Mouse (Mus musculus) cortical plate, adult 2 months (tissue): ENCODE results near the gene Ky. TPM values are rescaled to one million over a fixed set of nuclear protein-coding genes. Genes with fewer than 3 reads are reported as not detected.

Source experiments
- H3K27ac ChIP-seq: fragments of 200-500 bp; 2 replicates; pipeline ENCODE4 v1.5.1; 2012; ENCODE audit warnings: low read length, control low read depth, inconsistent platforms; ENCODE audit not compliant: insufficient read depth
- H3K4me1 ChIP-seq: fragments of 200-500 bp; 2 replicates; pipeline ENCODE4 v1.6.1; 2011; ENCODE audit warnings: low read length; ENCODE audit not compliant: control insufficient read depth, insufficient read depth
- H3K4me3 ChIP-seq: fragments of 200-500 bp; 2 replicates; pipeline ENCODE4 v1.5.1; 2011; ENCODE audit warnings: mild to moderate bottlenecking, low read length, control low read depth; ENCODE audit not compliant: insufficient read depth
- CTCF ChIP-seq: fragments of 200-500 bp; IDR thresholded peaks from 2 replicates; pipeline ENCODE4 v1.5.1; 2011; ENCODE audit warnings: mild to moderate bottlenecking, control low read depth, low read length; ENCODE audit not compliant: insufficient read depth; ENCODE audit errors: extremely low read depth
- POLR2A ChIP-seq: fragments of 200-500 bp; IDR thresholded peaks from 2 replicates; pipeline ENCODE4 v1.6.1; 2011; ENCODE audit warnings: mild to moderate bottlenecking, low read length, control low read depth; ENCODE audit not compliant: insufficient read depth; ENCODE audit errors: extremely low read depth
- polyA plus RNA-seq: library from polyadenylated mRNA; depleted of rRNA; stranded (reverse); fragments of >200 nt; gene quantifications from 2 replicates; pipeline ENCODE4 v1.2.3, GENCODE M21; 2012

The Ky gene
- polyA plus RNA-seq, 1 experiment, result 2.0 TPM

- Histone ChIP-seq H3K4me1 (peaks cover 12% of the 10 kb centered on the region), H3K4me3 (no peak overlapping the region), H3K27ac (no peak overlapping the region)
- TF ChIP-seq CTCF (no peak), POLR2A (no peak)
Measured at GRCm38 (mm10) chr9:102499746-102500145, 5.8 kb upstream of the Ky start.

- TF ChIP-seq CTCF (no peak), POLR2A (no peak)
- Histone ChIP-seq H3K4me1 (peaks cover 12% of the 10 kb centered on the region), H3K27ac (no peak overlapping the region), H3K4me3 (no peak overlapping the region)
Measured at GRCm38 (mm10) chr9:102501113-102501512, 4.4 kb upstream of the Ky start.

GRCm38 (mm10) chr9:102502015-102502633, 3.4 kb upstream of the Ky start:
- H3K27ac ChIP-seq, result no peak overlapping the region
- H3K4me1 ChIP-seq, result peaks cover 7% of the 10 kb centered on the region
- no peak for TF ChIP-seq CTCF
- H3K4me3 ChIP-seq, result no peak overlapping the region

- Histone ChIP-seq H3K4me1 (peaks cover 1% of the 10 kb centered on the region; the same call in 1 of the 2 replicates), H3K27ac (no peak overlapping the region), H3K4me3 (no peak overlapping the region)
- TF ChIP-seq CTCF (no peak), POLR2A (no peak)
Measured at GRCm38 (mm10) chr9:102504716-102505378, 703 bp upstream of the Ky start.

- no peak overlapping the region for H3K27ac ChIP-seq
- peaks cover 1% of the 10 kb centered on the region; the same call in 1 of the 2 replicates for H3K4me1 ChIP-seq
- no peak overlapping the region for H3K4me3 ChIP-seq
- TF ChIP-seq CTCF (no peak), POLR2A (no peak)
Measured at GRCm38 (mm10) chr9:102508315-102508714, 2.8 kb downstream of the Ky start.

- H3K27ac ChIP-seq, result no peak overlapping the region
- H3K4me3 ChIP-seq, result no peak overlapping the region
- H3K4me1 ChIP-seq, result no peaks in the 10 kb centered on the region
- no peak for TF ChIP-seq POLR2A
- no peak for TF ChIP-seq CTCF
Measured at GRCm38 (mm10) chr9:102511423-102511822, 5.9 kb downstream of the Ky start.

- H3K27ac ChIP-seq, result no peak overlapping the region
- peak; percentile 43 for TF ChIP-seq CTCF
- no peak for TF ChIP-seq POLR2A
- H3K4me1 ChIP-seq, result no peaks in the 10 kb centered on the region
- H3K4me3 ChIP-seq, result no peak overlapping the region
Measured at GRCm38 (mm10) chr9:102513578-102513977, 8.0 kb downstream of the Ky start.

GRCm38 (mm10) chr9:102518443-102518842, 12.9 kb downstream of the Ky start:
- Histone ChIP-seq H3K4me3 (no peak overlapping the region), H3K27ac (no peak overlapping the region), H3K4me1 (no peaks in the 10 kb centered on the region)
- TF ChIP-seq POLR2A, result no peak

GRCm38 (mm10) chr9:102521396-102521795, 15.8 kb downstream of the Ky start:
- H3K27ac ChIP-seq, result no peak overlapping the region
- TF ChIP-seq CTCF (no peak), POLR2A (no peak)
- no peaks in the 10 kb centered on the region for H3K4me1 ChIP-seq
- no peak overlapping the region for H3K4me3 ChIP-seq

- no peak overlapping the region for H3K4me3 ChIP-seq
- H3K27ac ChIP-seq, result no peak overlapping the region
- TF ChIP-seq POLR2A (no peak), CTCF (no peak)
- H3K4me1 ChIP-seq, result no peaks in the 10 kb centered on the region
Measured at GRCm38 (mm10) chr9:102528106-102528505, 22.6 kb downstream of the Ky start.
